Mouse (Mus musculus): ENCODE data around the gene Rab5c. TPM values are rescaled to one million over a fixed set of nuclear protein-coding genes. Genes with fewer than 3 reads are reported as not detected.

Gene Rab5c
- 10 to 100 TPM; 76.7 to 79.7 TPM for total RNA-seq (2021)
- long read RNA-seq, experiment 1, transcript Rab5c-202 (6 exons, 1,915 nt) = major isoform, 19 of 25 reads
- long read RNA-seq, experiment 1, partial matches to known transcripts = 3 of 25 reads
- long read RNA-seq, experiment 1, other reads (novel, unspliced or antisense) = 3 of 25 reads
- long read RNA-seq, experiment 2, transcript Rab5c-202 (6 exons, 1,915 nt) = major isoform, 9 of 15 reads
- long read RNA-seq, experiment 2, partial matches to known transcripts = 0 of 15 reads
- long read RNA-seq, experiment 2, other reads (novel, unspliced or antisense) = 6 of 15 reads

DNA sequence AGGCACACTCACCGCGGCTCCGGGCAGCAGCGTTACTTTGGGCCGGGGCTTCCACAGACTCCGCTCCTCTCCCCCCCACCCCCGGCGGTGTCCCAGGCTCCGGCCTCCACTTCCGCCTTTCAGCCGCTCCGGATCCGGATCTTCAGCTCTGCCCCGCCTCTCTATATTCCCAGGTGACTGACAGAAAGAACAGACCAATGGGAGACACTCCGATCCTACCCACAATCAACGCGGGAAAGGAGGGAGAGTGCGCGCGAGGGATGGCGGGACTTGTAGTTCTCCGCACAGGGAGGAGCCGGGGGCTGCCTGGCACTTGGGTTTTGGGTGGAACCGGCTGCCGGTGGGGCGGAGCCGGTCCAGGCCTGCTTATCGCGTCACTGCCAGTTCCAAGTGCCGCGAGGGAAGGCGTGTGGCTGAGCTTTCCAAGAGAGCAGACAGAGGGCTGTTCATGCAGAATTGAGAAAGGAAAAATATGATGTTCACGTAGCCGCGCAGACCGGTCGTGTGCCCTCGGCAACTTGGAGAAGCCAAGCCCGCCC, at the start of gene Rab5c:
TSS of gene Rab5c (minus strand) at position 150 of the 539 bp plus-strand sequence.
- peak; percentile 93 to 98 for DNase-seq (ENCODE audit: low spot score in 2 of 2)

DNA sequence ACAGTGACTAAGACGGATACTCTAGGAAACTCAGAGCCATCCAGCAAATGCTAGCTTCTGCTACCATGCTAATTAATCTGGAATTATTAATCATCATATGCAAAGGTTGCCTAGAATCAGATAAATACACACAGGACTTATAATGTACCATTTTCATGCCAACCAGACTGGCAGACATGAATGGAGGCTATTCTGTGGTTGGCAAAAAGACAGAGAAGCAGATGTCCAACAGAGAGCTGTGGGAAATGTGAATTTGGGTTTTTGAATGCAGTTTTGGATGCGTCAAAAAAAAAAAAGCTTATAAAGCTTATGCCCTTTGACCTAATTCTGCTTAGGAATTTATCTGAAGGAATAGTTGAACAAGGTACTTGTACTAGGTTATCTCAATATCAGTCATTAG, 47.8 kb upstream of the Rab5c start:
- no peak for DNase-seq (ENCODE audit: low spot score in 2 of 2)

DNA sequence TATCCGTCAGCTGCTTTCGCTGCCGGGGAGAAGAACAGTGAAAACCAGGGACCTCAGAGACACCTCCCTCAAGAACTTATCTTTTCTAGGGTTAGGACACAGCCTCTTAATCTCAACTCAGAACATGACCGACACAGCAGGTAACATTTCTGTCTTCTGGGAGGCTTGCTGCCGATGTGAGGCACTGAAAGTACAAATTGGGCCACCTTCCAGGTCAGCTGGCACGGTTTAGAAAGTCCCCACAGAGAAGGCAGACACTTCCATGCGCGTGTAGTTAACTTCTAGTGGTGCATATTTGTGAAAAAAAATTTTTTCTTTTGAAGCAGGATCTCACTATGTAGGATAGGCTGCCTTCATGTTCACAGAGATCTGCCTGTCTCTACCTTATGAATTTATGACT, 46.3 kb upstream of the Rab5c start:
- no peak for DNase-seq (ENCODE audit: low spot score in 2 of 2)

DNA sequence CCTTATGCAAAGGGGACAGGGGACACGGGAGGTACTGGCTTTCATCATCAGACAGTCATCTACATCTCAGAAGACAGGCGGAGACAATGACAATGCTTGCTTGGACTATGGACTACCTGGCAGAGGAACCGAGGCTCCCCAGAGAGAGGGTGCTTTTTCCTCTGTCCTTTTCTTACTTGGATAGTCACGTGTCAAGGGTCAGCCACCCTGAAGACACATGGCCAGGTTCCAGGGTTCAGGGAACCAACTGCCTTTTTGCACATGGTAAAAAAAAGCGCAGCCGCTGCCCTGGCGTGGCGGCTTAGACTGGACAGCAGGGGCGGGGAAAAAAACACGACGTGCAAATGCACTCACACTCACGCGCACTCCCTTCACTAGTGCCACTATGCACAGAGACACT, 44.6 kb upstream of the Rab5c start:
- no peak for DNase-seq (ENCODE audit: low spot score in 2 of 2)

DNA sequence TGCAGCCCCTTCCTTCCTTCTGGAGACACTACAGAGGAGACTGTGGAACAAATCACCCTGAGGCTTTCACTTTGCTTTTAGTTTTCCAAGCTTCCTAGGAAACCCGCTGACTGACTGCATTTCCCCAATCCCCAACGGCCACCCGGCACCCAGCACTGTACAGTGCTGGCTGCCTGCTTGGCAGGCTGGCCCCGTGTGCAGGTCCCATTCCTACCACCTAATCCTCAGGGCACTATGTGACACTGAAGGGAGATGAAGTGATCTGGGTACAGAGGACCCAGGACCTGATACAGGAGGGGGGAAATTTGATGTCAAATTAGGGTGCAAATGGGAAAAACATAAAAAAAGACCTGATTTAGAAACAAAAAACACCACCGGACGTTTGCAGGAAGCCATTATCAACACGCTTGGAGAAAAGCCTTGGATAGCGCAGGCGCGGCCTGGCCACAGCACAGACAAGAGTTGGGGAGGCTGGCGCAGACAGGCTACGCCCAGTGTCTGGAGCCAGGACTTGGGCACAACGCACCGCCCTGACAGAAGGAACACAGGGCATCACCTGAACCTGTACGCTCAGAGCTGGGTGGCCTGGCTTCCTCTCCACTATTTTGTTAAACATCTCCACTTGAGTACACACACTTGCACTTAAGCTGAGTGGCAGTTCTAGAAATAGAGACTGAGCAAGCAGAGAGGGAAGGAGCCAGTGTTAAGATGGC, 43.9 kb upstream of the Rab5c start:
- no peak for DNase-seq (ENCODE audit: low spot score in 2 of 2)

DNA sequence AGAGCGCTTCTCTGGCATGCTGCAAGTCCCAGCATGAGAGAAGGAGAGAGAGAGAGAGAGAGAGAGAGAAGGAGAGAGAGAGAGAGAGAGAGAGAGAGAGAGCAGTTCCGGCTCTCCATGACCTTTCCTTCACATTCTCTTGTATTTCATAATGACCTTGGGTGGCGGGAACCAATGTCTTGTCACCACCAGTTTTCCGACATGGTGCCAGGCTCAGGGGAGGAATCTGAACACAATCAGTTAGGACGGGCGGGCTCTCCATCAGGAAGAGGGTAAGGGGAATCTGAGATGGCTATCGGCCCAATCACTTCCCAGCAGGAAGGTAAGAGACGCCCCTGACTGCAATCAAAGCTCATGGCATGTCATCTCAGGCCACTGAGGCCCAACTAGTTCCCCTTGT, 42.2 kb upstream of the Rab5c start:
- no peak for DNase-seq (ENCODE audit: low spot score in 2 of 2)

DNA sequence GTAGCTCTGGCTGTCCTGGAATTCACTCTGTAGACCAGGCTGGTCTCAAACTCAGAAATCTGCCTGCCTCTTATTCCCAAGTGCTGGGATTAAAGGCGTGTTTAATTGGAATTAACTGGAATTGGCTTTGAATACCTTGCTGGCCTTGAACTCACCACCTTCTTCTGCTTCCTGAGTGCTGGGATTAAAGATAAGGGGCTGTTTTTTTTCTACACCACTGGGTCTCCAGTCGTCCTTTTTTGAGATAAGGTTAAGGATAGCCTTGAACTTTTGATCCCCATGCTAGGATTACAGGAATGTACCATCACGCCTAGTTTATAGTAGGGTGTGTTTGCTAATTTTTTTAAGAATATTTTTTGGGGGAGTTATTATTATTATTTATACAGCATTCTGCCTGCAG, 40.1 kb upstream of the Rab5c start:
- DNase-seq (ENCODE audit: low spot score in 2 of 2) = no peak

DNA sequence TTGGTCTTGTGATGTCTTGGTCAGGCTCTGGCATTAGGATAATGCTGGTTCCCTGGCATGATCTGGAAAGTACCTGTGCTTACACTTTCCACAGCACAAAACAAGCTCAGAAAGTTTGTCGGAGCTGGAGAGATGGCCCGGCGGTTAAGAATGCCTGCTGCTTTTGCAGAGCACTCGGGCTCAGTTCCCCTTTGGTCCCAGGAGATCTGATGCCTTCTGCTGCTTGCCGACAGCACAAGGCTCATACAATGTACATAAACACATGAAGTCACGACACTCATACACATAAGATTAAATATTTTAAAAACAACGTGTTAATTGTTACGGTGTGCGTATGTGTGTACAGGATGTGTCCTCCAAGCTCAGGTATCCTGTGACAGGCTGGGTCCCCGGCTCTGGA, 37.9 kb upstream of the Rab5c start:
- no peak for DNase-seq (ENCODE audit: low spot score in 2 of 2)

DNA sequence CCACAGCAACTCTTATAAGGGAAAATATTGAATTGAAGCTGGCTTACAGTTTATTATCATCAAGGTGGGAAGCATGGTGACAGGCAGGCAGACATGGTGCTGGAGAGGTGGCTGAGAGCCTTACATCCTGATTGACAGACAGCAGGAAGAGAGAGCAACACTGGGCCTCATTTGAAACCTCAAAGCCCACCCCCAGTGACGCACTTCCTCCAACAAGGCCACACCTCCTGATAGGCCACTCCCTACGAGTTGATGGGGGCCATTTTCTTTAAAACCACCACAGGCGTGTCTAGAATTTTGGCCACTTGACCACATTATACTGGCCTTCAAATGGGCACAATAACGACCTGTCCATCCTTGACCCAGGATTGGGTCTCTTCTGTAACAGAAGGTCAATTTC, 36.2 kb upstream of the Rab5c start:
- no peak for DNase-seq (ENCODE audit: low spot score in 2 of 2)

DNA sequence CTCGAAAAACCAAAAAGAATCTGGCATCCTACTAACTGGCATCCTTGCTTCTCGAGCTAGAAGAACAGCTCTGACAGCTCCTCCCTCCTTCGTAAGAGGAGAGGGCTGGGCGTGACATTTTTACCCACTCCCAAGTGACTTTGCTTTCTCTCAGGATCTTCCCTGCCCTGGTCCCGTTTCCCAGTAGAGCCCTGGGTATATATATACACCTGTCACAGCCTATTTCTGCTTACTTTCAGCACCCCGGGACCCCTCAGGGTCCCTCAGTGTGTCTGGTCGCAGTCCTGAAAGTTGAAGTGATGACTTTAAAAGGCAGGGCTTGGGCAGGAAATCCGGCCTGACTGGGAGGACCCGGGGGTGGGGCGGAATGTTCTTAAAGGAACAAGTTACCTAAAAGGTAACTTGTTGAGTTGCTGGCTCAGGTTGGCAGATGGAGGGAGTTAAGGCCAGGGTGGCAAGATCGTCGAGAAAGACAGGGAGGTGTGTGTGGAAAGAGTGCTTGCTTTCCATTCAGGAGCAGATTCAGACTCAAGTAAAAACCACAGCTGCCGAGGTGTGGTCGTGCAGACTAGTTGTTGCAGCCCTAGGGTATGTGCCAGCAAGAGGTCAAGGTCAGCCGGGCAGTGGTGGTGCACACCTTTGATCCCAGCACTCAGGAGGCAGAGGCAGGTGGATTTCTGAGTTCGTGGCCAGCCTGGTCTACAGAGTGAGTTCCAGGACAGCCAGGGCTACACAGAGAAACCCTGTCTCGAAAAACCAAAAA, 32.8 kb upstream of the Rab5c start, which contains the start of gene Ghdc:
TSS of gene Ghdc (minus strand) at position 312 of the 763 bp plus-strand sequence.
- peak; percentile 57 to 82 for DNase-seq (ENCODE audit: low spot score in 2 of 2)

DNA sequence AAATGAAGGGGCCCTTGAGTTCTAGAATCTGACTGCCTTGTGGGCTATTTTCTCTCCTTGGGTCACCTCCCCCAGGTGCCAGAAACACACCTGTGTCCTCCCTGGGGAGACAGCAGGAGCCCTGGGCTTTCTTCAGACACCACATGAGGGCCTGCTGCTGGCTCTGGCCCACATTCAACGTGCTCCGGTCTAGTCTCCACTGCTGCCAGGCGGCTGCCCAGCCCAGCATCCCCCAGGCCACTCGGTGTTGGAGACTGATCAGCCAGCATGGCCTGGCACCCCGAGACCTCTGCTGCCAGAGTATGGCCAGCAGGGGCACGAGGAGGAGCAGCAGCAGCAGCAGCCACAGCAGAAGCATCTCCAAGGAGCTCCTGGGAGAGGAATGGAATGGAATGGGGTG, 32.0 kb upstream of the Rab5c start:
- no peak for DNase-seq (ENCODE audit: low spot score in 2 of 2)

DNA sequence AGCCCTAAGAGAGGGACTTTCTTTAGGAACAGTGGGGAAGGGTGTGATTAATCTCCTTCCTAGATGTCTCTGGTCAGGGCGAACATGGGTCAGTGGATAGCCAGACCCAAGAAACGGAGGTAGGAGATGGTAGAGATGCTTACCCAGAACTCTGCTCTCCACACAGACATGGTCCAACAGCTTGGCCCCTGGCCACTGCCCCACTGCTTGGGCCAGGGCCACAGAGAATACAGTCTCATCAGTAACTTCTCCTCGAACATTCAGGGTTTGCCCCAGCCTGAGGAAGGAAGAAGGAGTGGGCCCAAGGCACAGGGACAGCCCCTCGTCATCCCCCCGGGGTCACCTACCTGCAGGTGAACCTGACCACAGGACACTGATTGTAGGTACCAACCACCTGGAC, 29.9 kb upstream of the Rab5c start:
- no peak for DNase-seq (ENCODE audit: low spot score in 2 of 2)

DNA sequence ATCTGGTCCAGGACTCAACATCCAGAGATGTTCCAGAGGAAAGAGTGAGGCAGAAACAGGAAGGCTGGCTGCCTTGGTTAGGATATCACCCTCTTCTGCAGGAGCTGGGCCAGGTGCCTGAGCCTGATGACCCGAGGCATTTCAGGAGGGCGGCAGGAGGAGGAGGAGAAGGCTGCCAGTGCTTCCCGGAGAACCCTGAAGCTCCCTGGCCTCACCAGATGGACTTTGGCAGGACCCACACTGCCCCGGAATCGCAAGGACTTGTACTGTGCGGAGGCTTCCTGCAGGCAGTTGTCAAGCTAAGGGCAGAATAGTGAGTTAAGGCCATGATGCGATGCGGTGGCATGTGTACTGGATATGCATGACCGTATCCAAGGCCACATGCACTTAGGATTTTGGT, 28.7 kb upstream of the Rab5c start:
- DNase-seq (ENCODE audit: low spot score in 2 of 2) = no peak

DNA sequence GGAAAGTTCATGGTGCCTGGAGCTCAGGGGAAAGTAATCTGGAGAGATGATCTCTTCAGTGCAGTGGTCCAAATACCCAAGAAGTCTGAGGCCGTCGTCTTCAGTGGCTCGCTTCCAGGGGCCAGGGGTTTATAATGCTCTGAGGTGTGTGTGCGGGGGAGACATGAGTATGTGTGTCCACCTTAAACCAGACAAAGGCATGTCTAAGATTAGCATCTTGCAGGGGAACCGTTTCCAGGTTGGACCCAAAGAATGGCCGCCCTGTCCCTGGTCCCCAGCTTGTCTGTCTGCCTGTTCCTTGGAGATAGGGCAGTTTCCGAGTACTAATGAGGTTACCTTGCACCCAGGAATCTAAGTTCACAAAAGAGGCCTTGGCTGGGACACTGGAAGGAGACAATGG, 24.8 kb upstream of the Rab5c start, which contains the start of gene Hcrt:
TSS of gene Hcrt (minus strand) at position 101 of the 400 bp plus-strand sequence.
- DNase-seq (ENCODE audit: low spot score in 2 of 2) = no peak

DNA sequence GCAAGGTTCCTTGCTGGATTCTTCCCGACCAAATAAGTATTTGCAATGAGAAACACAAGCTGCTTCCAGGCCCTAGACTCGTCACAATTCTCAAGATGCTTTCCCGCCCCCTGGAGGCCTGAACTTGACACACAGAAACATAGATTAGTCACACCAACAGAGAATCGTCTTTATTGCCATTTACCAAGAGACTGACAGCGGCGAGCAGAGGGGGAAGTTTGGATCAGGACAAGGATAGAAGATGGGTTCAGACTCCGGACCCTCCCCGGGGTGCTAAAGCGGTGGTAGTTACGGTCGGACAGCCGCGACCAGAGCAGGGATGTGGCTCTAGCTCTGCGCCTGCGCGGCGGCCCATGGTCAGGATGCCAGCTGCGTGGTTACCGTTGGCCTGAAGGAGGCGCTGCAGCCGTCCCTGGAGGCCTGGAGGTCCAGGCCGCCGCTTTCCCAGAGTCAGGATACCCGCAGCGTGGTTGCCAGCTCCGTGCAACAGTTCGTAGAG, 23.6 kb upstream of the Rab5c start:
- peak; percentile 78 to 85 for DNase-seq (ENCODE audit: low spot score in 2 of 2)

DNA sequence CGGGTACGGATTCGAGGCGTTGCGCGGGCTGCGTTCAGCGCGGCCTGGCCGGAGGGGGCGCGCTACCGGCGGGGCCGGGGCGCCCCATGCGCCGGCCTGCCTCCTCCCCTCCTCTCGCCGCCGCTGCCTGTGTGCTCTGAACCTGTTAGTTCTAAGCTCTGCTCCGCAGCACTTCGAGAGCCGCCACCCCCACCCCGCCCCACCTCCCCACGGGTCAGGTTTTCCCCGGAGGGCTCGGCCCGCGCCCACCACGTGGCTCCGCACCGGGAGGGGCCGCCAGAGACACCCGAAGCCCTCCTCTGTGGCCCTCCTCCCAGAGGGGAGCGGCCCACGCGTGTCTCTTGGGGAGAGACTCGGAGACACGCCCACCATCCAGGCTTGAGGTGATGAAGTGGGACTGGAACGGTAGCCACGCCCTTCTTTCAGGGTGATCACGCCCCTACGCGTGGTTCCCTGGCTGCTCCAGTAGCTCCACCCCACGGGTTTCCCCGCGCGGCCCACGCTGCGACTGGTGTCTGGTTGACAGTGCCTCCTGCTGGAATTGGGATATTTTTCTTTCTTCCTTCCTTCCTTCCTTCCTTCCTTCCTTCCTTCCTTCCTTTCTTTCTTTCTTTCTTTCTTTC, 21.7 kb upstream of the Rab5c start, which contains the start of gene Kcnh4:
TSS of gene Kcnh4 (minus strand) at position 332 of the 623 bp plus-strand sequence.
- no peak for DNase-seq (ENCODE audit: low spot score in 2 of 2)

DNA sequence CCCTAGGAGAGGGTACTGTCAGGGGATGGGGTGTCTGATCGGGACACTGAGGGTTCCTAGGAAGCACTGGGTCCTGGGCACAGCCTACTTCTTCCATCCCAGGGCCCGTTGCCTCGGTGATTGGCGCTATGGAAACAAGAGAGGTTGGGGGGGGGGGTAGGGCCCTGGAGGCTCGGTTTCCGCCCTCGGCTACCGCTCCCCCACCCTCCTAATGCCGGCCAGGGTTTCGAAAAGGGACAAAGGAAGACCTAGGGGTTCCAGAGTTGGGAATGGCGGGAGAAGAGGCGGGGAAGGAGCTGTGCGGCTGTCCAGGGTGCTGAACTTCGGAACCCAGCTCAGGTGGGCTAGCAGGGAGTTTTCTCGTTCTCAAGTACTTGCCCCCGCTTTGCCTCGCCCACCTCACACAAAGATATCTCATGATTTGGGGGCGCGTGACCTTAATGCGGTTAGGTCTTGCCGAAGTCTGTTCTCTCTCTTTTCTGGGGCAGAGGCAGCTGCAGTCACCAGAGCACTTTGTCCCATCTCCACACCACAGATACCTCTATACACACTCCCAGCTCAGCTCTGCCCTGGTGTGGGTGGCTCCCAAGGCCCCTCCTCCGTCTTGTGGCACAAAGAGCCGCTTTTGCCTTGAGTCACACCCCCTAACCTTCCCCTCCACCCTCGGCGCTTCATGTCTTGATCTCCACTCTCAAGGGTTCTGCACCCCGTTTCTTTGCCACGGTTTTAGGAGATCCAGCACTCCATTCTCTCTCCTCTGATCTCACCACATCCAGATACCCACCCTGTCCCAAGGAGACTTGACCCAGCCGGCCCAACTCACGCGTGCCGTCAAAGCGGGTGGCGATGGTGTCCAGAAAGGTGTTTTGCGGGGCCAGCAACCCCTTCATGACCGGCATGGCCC, 20.9 kb upstream of the Rab5c start:
- DNase-seq (ENCODE audit: low spot score in 2 of 2) = peak in 1 of 2 experiments; percentile 59

DNA sequence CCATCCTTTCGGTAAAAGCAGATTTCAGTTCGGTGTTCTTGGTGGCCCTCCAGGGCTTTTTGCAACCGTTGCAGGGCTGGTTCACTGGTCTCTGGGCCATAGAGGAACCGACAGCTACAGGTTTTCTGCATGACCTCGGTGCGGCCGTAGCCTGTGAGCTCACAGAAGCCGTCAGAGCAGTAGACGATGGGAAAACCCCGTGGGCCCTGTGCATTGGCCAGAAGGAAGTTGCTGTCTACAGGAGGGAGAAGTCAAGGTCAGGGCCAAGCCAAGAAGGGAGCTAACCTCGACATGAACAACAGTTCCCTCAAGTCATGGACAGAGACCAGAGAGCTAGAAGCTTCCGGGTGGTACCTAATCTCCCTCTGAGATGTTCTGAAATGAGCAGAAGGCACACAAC, 19.6 kb upstream of the Rab5c start:
- DNase-seq (ENCODE audit: low spot score in 2 of 2) = no peak

DNA sequence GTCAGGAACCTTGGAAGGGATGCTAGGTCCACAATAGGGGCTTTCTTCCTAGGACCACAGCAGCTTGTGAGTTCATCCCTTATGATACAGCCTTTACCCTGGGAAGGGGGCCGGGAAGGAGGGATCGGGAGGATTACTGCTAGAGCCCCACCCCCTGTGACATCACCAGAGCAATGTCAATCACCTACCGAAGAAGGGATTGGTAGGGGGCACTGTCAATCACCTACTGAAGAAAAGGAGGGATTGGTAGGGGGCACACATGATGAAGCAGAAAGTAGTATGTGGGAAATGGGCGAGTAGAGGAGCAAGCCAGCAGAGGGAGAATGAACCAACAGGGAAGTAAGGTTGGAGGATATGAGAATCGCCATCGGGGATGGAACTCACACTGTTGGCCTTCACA, 18.5 kb upstream of the Rab5c start:
- DNase-seq (ENCODE audit: low spot score in 2 of 2) = no peak

DNA sequence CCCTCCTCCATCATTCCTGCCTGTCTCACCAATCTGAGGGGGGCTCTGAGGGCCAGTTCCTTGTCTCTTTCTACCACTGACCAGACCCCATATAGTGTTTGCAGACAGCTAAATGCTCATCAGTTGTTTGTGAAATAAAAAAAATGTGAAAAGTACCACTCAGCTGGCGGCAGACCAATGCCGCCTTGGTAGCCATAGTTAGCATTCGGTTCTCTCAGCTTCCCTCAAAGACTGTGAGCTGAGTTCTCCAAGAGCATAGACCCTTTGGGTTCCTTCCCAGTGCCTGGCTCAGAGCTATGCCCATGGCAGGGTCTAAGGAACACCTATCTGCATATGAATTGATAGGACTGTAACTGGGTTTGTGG, 16.7 kb upstream of the Rab5c start:
- DNase-seq (ENCODE audit: low spot score in 2 of 2) = no peak
